Mouse (Mus musculus) Muller cell, postnatal 12 days (primary cell): ENCODE data around the gene Rxfp4.

ENCODE experiments used
- DNase-seq: peaks from one replicate; pipeline ENCODE4 v3.0.0-alpha.2; 2015; ENCODE audit errors: inconsistent ontology term

Rxfp4 gene

GRCm38 (mm10) chr3:88651669-88652618, 998 bp downstream of the Rxfp4 start:
- DNase-seq: no peak

- DNase-seq: no peak
Observed at GRCm38 (mm10) chr3:88650713-88651504, 2.0 kb downstream of the Rxfp4 start.

GRCm38 (mm10) chr3:88649967-88650366, 3.0 kb downstream of the Rxfp4 start:
- DNase-seq: no peak

- no peak for DNase-seq
Observed at GRCm38 (mm10) chr3:88649186-88649585, 3.8 kb downstream of the Rxfp4 start.

GRCm38 (mm10) chr3:88648452-88649168, 4.3 kb downstream of the Rxfp4 start:
- DNase-seq: no peak

- no peak for DNase-seq
Observed at GRCm38 (mm10) chr3:88647779-88648413, 5.0 kb downstream of the Rxfp4 start.

- no peak for DNase-seq
Observed at GRCm38 (mm10) chr3:88647076-88647475, 5.9 kb downstream of the Rxfp4 start.

- DNase-seq: no peak
Observed at GRCm38 (mm10) chr3:88646426-88646995, 6.4 kb downstream of the Rxfp4 start.

GRCm38 (mm10) chr3:88645937-88646336, 7.0 kb downstream of the Rxfp4 start:
- no peak for DNase-seq

- DNase-seq: no peak
Observed at GRCm38 (mm10) chr3:88643078-88643477, 9.9 kb downstream of the Rxfp4 start.

GRCm38 (mm10) chr3:88640676-88641075, 12.3 kb downstream of the Rxfp4 start:
- DNase-seq: peak; percentile 38

- DNase-seq: no peak
Observed at GRCm38 (mm10) chr3:88639239-88639638, 13.7 kb downstream of the Rxfp4 start.

GRCm38 (mm10) chr3:88637134-88637533, 15.8 kb downstream of the Rxfp4 start:
- no peak for DNase-seq

GRCm38 (mm10) chr3:88636555-88636986, 16.4 kb downstream of the Rxfp4 start:
- DNase-seq: no peak

GRCm38 (mm10) chr3:88635506-88636275, 17.3 kb downstream of the Rxfp4 start:
- peak; percentile 93 for DNase-seq

GRCm38 (mm10) chr3:88633056-88633455, 19.9 kb downstream of the Rxfp4 start:
- no peak for DNase-seq

- peak; percentile 64 for DNase-seq
Observed at GRCm38 (mm10) chr3:88631921-88632587, 20.9 kb downstream of the Rxfp4 start.

GRCm38 (mm10) chr3:88630849-88631341, 22.0 kb downstream of the Rxfp4 start:
- no peak for DNase-seq

- DNase-seq: no peak
Observed at GRCm38 (mm10) chr3:88630018-88630417, 22.9 kb downstream of the Rxfp4 start.
